Mouse (Mus musculus) ES-Bruce4 (cell line): ENCODE results near the gene E130308A19Rik.

Experiments
- CTCF ChIP-seq: IDR thresholded peaks from one replicate; pipeline ENCODE4 v1.8.1; 2011; ENCODE audit warnings: low read depth, low read length
- POLR2A ChIP-seq: IDR thresholded peaks from one replicate; pipeline ENCODE4 v1.8.1; 2011; ENCODE audit warnings: low read length; ENCODE audit not compliant: insufficient read depth

DNA sequence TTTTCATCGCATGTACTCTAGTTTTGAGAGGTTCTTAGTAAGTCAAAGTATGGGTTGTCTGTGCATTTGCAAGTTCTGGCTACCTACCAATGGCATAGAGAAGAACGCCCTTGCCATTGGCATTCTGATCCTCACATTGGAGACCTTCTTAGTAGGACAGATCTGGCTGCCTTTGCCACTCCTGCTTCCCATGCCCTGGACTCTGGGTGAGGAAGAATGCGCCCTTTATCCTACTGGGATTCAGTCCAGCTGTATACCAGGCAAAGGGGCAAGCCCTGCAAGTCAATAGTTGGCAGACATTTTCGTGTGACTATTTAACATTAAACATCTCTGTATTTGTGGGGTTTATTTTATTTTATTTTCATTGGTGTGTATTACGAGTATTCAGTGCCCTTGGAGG lies 40.9 kb upstream of the E130308A19Rik start:
- no peak for TF ChIP-seq POLR2A
- TF ChIP-seq CTCF, result no peak
